Mouse (Mus musculus): ENCODE measurements around the gene Aldh18a1. TPM values are rescaled to one million over a fixed set of nuclear protein-coding genes. Genes with fewer than 3 reads are reported as not detected.

The Aldh18a1 gene
- 25.3 and 32.2 TPM in 2 replicates for polyA plus RNA-seq (2012; rRNA removed)

- Histone ChIP-seq H3K27me3 (ENCODE audit: control insufficient read depth, insufficient read depth, low read length) (no peaks in the 10 kb centered on the region), H3K4me1 (ENCODE audit: control insufficient read depth, insufficient read depth, low read length) (no peaks in the 10 kb centered on the region), H3K27ac (ENCODE audit: insufficient read depth, low read length) (no peak within 1 kb of the TSS), H3K4me3 (replicated peaks; ENCODE audit: insufficient read depth, low read depth, low read length) (peak within 1 kb of the TSS; percentile 84)
- WGBS: under 1% methylated on average over 34 of the region's 34 CpGs
- TF ChIP-seq CTCF (IDR thresholded peaks at IDR 0.05; ENCODE audit: borderline replicate concordance, insufficient read depth, low read depth, low read length): no peak
- TF ChIP-seq POLR2A (IDR thresholded peaks at IDR 0.05; ENCODE audit: borderline replicate concordance, insufficient read depth, low read length): 0 out of 2 replicates have a peak, but pooled peaks have one; percentile 17
- peak; percentile 92 to 96 for DNase-seq
These were observed at the start of gene Aldh18a1 for GRCm38 (mm10) chr19:40588293-40588654. TSS of gene Aldh18a1 (minus strand) at chr19:40588463.

GRCm38 (mm10) chr19:40637601-40638000 lies 49.3 kb upstream of the Aldh18a1 start:
- TF ChIP-seq POLR2A (IDR thresholded peaks at IDR 0.05; ENCODE audit: borderline replicate concordance, insufficient read depth, low read length): no peak
- no peak for TF ChIP-seq CTCF (IDR thresholded peaks at IDR 0.05; ENCODE audit: borderline replicate concordance, insufficient read depth, low read depth, low read length)
- Histone ChIP-seq H3K27ac (ENCODE audit: insufficient read depth, low read length) (no peak overlapping the region), H3K27me3 (ENCODE audit: control insufficient read depth, insufficient read depth, low read length) (no peaks in the 10 kb centered on the region), H3K4me1 (ENCODE audit: control insufficient read depth, insufficient read depth, low read length) (no peaks in the 10 kb centered on the region), H3K4me3 (replicated peaks; ENCODE audit: insufficient read depth, low read depth, low read length) (no peak overlapping the region)
- WGBS: 86% methylated on average over 7 of the region's 7 CpGs
- no peak for DNase-seq

GRCm38 (mm10) chr19:40637091-40637490 lies 48.8 kb upstream of the Aldh18a1 start:
- DNase-seq: no peak
- Histone ChIP-seq H3K27ac (ENCODE audit: insufficient read depth, low read length) (no peak overlapping the region; the same call in 1 of the 2 replicates), H3K4me1 (ENCODE audit: control insufficient read depth, insufficient read depth, low read length) (no peaks in the 10 kb centered on the region), H3K27me3 (ENCODE audit: control insufficient read depth, insufficient read depth, low read length) (no peaks in the 10 kb centered on the region), H3K4me3 (replicated peaks; ENCODE audit: insufficient read depth, low read depth, low read length) (no peak overlapping the region)
- TF ChIP-seq POLR2A (IDR thresholded peaks at IDR 0.05; ENCODE audit: borderline replicate concordance, insufficient read depth, low read length) (no peak), CTCF (IDR thresholded peaks at IDR 0.05; ENCODE audit: borderline replicate concordance, insufficient read depth, low read depth, low read length) (no peak)
- WGBS: 83% methylated on average over 4 of the region's 4 CpGs

DNA sequence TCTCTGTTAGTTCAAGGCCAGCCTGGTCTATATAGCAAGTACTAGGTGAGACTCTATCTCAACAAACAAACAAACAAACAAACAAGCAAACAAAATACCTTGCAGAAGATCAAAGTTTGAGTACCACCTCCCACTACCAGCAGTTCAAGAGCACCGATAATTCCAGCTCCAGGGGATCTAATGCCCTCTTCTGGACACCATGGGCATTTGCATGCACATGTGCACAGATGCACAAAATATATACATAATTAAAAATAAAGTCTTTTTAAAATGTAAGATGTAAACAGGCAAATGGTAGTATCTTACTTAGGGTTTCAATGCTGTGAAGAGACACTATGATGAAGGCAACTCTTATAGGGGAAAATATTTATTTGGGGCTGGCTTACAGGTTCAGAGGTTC lies 44.9 kb upstream of the Aldh18a1 start:
- no peak for TF ChIP-seq CTCF (IDR thresholded peaks at IDR 0.05; ENCODE audit: borderline replicate concordance, insufficient read depth, low read depth, low read length)
- no peak for TF ChIP-seq POLR2A (IDR thresholded peaks at IDR 0.05; ENCODE audit: borderline replicate concordance, insufficient read depth, low read length)
- Histone ChIP-seq H3K27me3 (ENCODE audit: control insufficient read depth, insufficient read depth, low read length) (no peaks in the 10 kb centered on the region), H3K4me3 (replicated peaks; ENCODE audit: insufficient read depth, low read depth, low read length) (no peak overlapping the region), H3K4me1 (ENCODE audit: control insufficient read depth, insufficient read depth, low read length) (no peaks in the 10 kb centered on the region), H3K27ac (ENCODE audit: insufficient read depth, low read length) (no peak overlapping the region)
- no peak for DNase-seq
- 49% methylated on average over 1 of the region's 1 CpGs for WGBS

- H3K4me3 ChIP-seq (replicated peaks; ENCODE audit: insufficient read depth, low read depth, low read length): no peak overlapping the region
- H3K4me1 ChIP-seq (ENCODE audit: control insufficient read depth, insufficient read depth, low read length): no peaks in the 10 kb centered on the region
- H3K27me3 ChIP-seq (ENCODE audit: control insufficient read depth, insufficient read depth, low read length): no peaks in the 10 kb centered on the region
- 26% methylated on average over 5 of the region's 5 CpGs for WGBS
- TF ChIP-seq CTCF (IDR thresholded peaks at IDR 0.05; ENCODE audit: borderline replicate concordance, insufficient read depth, low read depth, low read length): no peak
- no peak for TF ChIP-seq POLR2A (IDR thresholded peaks at IDR 0.05; ENCODE audit: borderline replicate concordance, insufficient read depth, low read length)
- peak; percentile 32 to 51 for DNase-seq
- H3K27ac ChIP-seq (ENCODE audit: insufficient read depth, low read length): no peak overlapping the region
These were observed 44.4 kb upstream of the Aldh18a1 start for GRCm38 (mm10) chr19:40632668-40633067.

- TF ChIP-seq POLR2A (IDR thresholded peaks at IDR 0.05; ENCODE audit: borderline replicate concordance, insufficient read depth, low read length) (no peak), CTCF (IDR thresholded peaks at IDR 0.05; ENCODE audit: borderline replicate concordance, insufficient read depth, low read depth, low read length) (no peak)
- no peaks in the 10 kb centered on the region for H3K27me3 ChIP-seq (ENCODE audit: control insufficient read depth, insufficient read depth, low read length)
- no peak for DNase-seq
- H3K27ac ChIP-seq (ENCODE audit: insufficient read depth, low read length): no peak overlapping the region
- WGBS: 91% methylated on average over 3 of the region's 3 CpGs
- H3K4me3 ChIP-seq (replicated peaks; ENCODE audit: insufficient read depth, low read depth, low read length): no peak overlapping the region
- H3K4me1 ChIP-seq (ENCODE audit: control insufficient read depth, insufficient read depth, low read length): no peaks in the 10 kb centered on the region
These were observed 43.9 kb upstream of the Aldh18a1 start for GRCm38 (mm10) chr19:40632193-40632592.

DNA sequence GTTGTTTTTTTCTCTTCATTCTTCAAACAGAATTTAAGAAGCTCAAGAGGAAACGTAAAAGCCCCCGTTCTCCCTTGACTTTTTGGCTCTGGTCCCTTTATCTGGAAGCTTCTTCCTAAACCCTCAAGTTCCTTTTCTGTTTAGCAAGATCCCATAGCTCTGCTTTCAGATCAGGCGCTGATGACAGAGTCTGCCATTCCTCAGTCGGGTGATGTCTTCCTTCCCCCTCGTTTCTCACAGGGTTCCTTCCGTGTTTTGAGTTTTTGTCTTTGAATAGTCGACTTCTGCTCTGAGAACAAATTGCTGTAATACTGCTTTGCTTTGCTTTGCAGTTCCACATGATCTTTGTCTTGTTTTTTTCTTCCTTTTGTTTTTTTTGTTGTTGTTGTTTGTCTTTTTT lies 42.3 kb upstream of the Aldh18a1 start:
- no peak for DNase-seq
- H3K27me3 ChIP-seq (ENCODE audit: control insufficient read depth, insufficient read depth, low read length): no peaks in the 10 kb centered on the region
- no peaks in the 10 kb centered on the region for H3K4me1 ChIP-seq (ENCODE audit: control insufficient read depth, insufficient read depth, low read length)
- H3K4me3 ChIP-seq (replicated peaks; ENCODE audit: insufficient read depth, low read depth, low read length): no peak overlapping the region
- no peak for TF ChIP-seq CTCF (IDR thresholded peaks at IDR 0.05; ENCODE audit: borderline replicate concordance, insufficient read depth, low read depth, low read length)
- TF ChIP-seq POLR2A (IDR thresholded peaks at IDR 0.05; ENCODE audit: borderline replicate concordance, insufficient read depth, low read length): no peak
- 81% methylated on average over 7 of the region's 7 CpGs for WGBS
- H3K27ac ChIP-seq (ENCODE audit: insufficient read depth, low read length): no peak overlapping the region

GRCm38 (mm10) chr19:40630096-40630495 lies 41.8 kb upstream of the Aldh18a1 start:
- DNase-seq: no peak
- Histone ChIP-seq H3K27me3 (ENCODE audit: control insufficient read depth, insufficient read depth, low read length) (no peaks in the 10 kb centered on the region), H3K4me3 (replicated peaks; ENCODE audit: insufficient read depth, low read depth, low read length) (no peak overlapping the region), H3K4me1 (ENCODE audit: control insufficient read depth, insufficient read depth, low read length) (no peaks in the 10 kb centered on the region), H3K27ac (ENCODE audit: insufficient read depth, low read length) (no peak overlapping the region)
- WGBS: 80% methylated on average over 3 of the region's 3 CpGs
- no peak for TF ChIP-seq POLR2A (IDR thresholded peaks at IDR 0.05; ENCODE audit: borderline replicate concordance, insufficient read depth, low read length)
- TF ChIP-seq CTCF (IDR thresholded peaks at IDR 0.05; ENCODE audit: borderline replicate concordance, insufficient read depth, low read depth, low read length): no peak

Data from cerebellum, adult 2 months (tissue).